Mouse (Mus musculus): ENCODE data around the gene Gss. TPM values are rescaled to one million over a fixed set of nuclear protein-coding genes. Genes with fewer than 3 reads are reported as not detected.

Gene Gss
- polyA plus RNA-seq, 1 experiment from 2014 or later: 23.9 TPM

- Histone ChIP-seq H3K9me3 (no peaks in the 10 kb centered on the region), H3K27ac (no peak overlapping the region), H3K9ac (replicated peaks) (no peak overlapping the region; the same call in 1 of the 2 replicates), H3K36me3 (peaks cover 48% of the 10 kb centered on the region), H3K4me3 (replicated peaks) (no peak overlapping the region), H3K27me3 (peaks cover 89% of the 10 kb centered on the region), H3K4me1 (replicated peaks) (peaks cover 24% of the 10 kb centered on the region), H3K4me2 (peak overlapping the region; percentile 23)
- ATAC-seq (ENCODE audit: insufficient number of reproducible peaks, insufficient read depth, low FRiP score, low TSS enrichment, low read depth): no peak
- 12% methylated on average over 43 of the region's 43 CpGs for WGBS
Observed at GRCm38 (mm10) chr2:155630590-155631416, 38.2 kb upstream of the Gss start.

DNA sequence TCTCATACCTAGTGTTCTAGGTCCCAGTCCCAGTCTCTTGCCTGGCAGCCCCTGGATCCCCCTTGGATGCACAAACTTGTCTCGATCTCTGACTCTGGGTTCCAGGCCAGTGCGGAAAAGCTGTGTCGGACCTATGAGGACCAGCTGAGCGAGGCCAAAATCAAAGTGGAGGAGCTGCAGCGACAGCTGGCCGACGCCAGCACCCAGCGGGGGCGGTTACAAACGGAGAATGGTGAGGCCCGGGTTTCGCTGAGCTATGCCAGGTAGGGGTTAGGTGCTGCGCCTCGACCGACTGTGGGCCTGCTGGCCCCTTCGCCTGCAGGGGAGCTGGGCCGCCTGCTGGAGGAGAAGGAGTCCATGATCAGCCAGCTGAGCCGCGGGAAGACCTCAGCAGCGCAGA is 37.5 kb upstream of the Gss start:
- Histone ChIP-seq H3K4me2 (peak overlapping the region; percentile 23), H3K4me3 (replicated peaks) (no peak overlapping the region), H3K4me1 (replicated peaks) (peaks cover 24% of the 10 kb centered on the region), H3K9ac (replicated peaks) (no peak overlapping the region; the same call in 1 of the 2 replicates), H3K27me3 (peaks cover 96% of the 10 kb centered on the region), H3K9me3 (no peaks in the 10 kb centered on the region), H3K36me3 (peaks cover 41% of the 10 kb centered on the region), H3K27ac (no peak overlapping the region)
- no peak for ATAC-seq (ENCODE audit: insufficient number of reproducible peaks, insufficient read depth, low FRiP score, low TSS enrichment, low read depth)
- 23% methylated on average over 20 of the region's 20 CpGs for WGBS

GRCm38 (mm10) chr2:155629231-155629661 is 36.6 kb upstream of the Gss start:
- Histone ChIP-seq H3K9me3 (no peaks in the 10 kb centered on the region), H3K27me3 (peaks cover 98% of the 10 kb centered on the region), H3K4me3 (replicated peaks) (peak overlapping the region; percentile 41), H3K4me2 (peak overlapping the region; percentile 74), H3K4me1 (replicated peaks) (peaks cover 24% of the 10 kb centered on the region), H3K27ac (no peak overlapping the region), H3K9ac (replicated peaks) (peak overlapping the region; percentile 47), H3K36me3 (peaks cover 32% of the 10 kb centered on the region)
- ATAC-seq (ENCODE audit: insufficient number of reproducible peaks, insufficient read depth, low FRiP score, low TSS enrichment, low read depth): no peak
- 2% methylated on average over 35 of the region's 35 CpGs for WGBS

DNA sequence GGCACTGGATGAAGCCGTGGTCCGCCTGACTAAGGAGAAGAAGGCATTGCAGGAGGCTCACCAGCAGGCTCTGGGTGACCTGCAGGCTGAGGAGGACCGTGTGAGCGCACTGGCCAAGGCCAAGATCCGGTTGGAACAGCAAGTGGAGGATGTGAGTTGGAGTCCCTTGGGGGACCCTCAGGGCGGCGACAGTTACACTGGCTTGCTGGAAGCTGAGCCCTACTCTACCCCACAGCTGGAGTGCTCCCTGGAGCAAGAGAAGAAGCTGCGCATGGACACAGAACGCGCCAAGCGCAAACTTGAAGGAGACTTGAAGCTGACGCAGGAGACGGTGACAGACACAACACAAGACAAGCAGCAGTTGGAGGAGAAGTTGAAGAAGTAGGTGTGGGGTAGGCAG is 35.9 kb upstream of the Gss start:
- WGBS: 72% methylated on average over 13 of the region's 13 CpGs
- Histone ChIP-seq H3K4me3 (replicated peaks) (peak overlapping the region; percentile 41; the same call in 1 of the 2 replicates), H3K36me3 (peaks cover 25% of the 10 kb centered on the region), H3K27me3 (peaks cover 91% of the 10 kb centered on the region), H3K4me1 (replicated peaks) (peaks cover 24% of the 10 kb centered on the region), H3K27ac (no peak overlapping the region), H3K9me3 (no peaks in the 10 kb centered on the region), H3K9ac (replicated peaks) (no peak overlapping the region), H3K4me2 (no peak overlapping the region)
- ATAC-seq (ENCODE audit: insufficient number of reproducible peaks, insufficient read depth, low FRiP score, low TSS enrichment, low read depth): no peak

DNA sequence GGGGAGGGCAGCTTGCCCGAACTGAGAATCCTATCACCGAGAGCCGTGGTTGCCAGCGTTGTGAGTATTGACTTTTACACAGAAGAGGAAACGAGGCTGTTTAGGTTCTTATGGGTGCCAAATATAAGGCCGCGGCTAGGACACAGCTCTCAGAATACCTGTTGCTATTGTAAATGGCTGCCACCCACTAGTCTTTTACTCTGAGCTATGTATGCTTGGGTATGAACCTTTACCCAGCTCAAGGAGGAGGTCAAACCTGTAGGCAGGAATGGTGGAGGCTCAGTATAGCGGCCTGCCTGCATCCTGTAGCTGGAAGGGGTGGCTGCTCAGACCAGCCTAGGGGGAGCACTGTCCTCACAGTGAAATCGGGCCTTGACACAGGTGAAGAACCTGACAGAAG is 35.5 kb upstream of the Gss start:
- Histone ChIP-seq H3K4me2 (no peak overlapping the region), H3K27ac (no peak overlapping the region), H3K9ac (replicated peaks) (no peak overlapping the region), H3K27me3 (peaks cover 89% of the 10 kb centered on the region), H3K36me3 (peaks cover 21% of the 10 kb centered on the region), H3K4me1 (replicated peaks) (peaks cover 24% of the 10 kb centered on the region), H3K9me3 (no peaks in the 10 kb centered on the region), H3K4me3 (replicated peaks) (no peak overlapping the region)
- no peak for ATAC-seq (ENCODE audit: insufficient number of reproducible peaks, insufficient read depth, low FRiP score, low TSS enrichment, low read depth)
- 81% methylated on average over 9 of the region's 9 CpGs for WGBS

DNA sequence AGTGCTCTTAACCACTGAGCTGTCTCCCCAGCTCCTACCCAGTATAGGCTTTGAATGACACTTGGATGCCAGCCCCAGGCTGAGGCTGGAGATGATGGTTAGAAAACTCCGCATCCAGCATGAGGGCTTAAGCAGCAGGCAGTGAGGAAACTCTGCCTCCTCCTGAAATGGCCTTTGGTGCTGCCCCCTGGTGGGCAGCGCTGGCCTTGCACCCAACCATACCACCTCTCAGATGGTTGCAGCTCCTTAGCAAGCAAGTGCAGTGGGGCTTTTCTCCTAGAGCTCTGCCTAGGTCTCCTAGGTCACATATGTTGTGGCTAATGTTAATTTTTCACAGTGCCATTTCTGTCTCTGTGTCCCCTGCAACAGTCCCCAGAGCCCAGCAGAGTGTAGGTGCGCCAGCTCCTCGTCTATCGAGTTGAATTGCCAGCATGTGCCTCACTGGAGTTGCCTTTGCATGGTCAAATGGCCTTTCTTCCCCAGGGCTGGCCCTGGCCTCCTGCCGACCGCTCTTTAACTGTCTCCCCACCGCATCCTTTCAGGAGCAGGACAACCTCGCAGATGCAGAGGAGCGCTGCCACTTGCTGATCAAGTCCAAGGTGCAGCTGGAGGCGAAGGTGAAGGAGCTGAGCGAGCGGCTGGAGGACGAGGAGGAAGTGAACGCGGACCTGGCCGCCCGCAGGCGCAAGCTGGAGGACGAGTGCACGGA is 34.6 kb upstream of the Gss start:
- no peak for ATAC-seq (ENCODE audit: insufficient number of reproducible peaks, insufficient read depth, low FRiP score, low TSS enrichment, low read depth)
- H3K4me3 ChIP-seq (replicated peaks): no peak overlapping the region
- peaks cover 24% of the 10 kb centered on the region for H3K4me1 ChIP-seq (replicated peaks)
- no peak overlapping the region for H3K4me2 ChIP-seq
- 39% methylated on average over 21 of the region's 21 CpGs for WGBS
- no peaks in the 10 kb centered on the region for H3K9me3 ChIP-seq
- H3K9ac ChIP-seq (replicated peaks): no peak overlapping the region
- peaks cover 11% of the 10 kb centered on the region for H3K36me3 ChIP-seq
- H3K27me3 ChIP-seq: peaks cover 89% of the 10 kb centered on the region
- no peak overlapping the region for H3K27ac ChIP-seq

- Histone ChIP-seq H3K27ac (no peak overlapping the region), H3K9ac (replicated peaks) (no peak overlapping the region), H3K36me3 (peaks cover 2% of the 10 kb centered on the region), H3K4me1 (replicated peaks) (peaks cover 21% of the 10 kb centered on the region), H3K4me2 (no peak overlapping the region), H3K4me3 (replicated peaks) (no peak overlapping the region), H3K9me3 (no peaks in the 10 kb centered on the region), H3K27me3 (peaks cover 81% of the 10 kb centered on the region)
- ATAC-seq (ENCODE audit: insufficient number of reproducible peaks, insufficient read depth, low FRiP score, low TSS enrichment, low read depth): no peak
- 52% methylated on average over 15 of the region's 15 CpGs for WGBS
Observed at GRCm38 (mm10) chr2:155626277-155626676, 33.7 kb upstream of the Gss start.

DNA sequence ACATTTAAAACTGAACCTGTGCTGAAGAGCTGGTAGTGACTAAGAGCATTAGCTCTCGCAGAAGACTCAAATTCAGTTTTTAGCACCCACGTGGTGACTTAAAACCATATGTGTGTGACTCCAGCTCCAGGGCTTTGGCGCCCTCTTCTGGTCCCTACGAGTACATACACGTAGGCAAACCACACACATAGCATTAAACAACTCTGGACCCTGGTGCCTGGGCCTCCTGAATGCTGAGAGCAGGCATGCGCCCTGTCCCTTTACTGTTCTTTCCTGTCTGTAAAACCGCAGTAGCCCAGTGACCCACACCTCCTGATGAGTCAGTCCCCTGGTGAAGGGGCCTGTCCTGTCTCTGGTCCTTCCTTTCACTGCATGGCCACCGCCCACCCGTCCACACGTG is 32.1 kb upstream of the Gss start:
- peaks cover 74% of the 10 kb centered on the region for H3K27me3 ChIP-seq
- H3K9ac ChIP-seq (replicated peaks): no peak overlapping the region
- H3K27ac ChIP-seq: no peak overlapping the region
- WGBS: 35% methylated on average over 10 of the region's 10 CpGs
- peaks cover 10% of the 10 kb centered on the region for H3K4me1 ChIP-seq (replicated peaks)
- H3K36me3 ChIP-seq: no peaks in the 10 kb centered on the region
- no peaks in the 10 kb centered on the region for H3K9me3 ChIP-seq
- ATAC-seq (ENCODE audit: insufficient number of reproducible peaks, insufficient read depth, low FRiP score, low TSS enrichment, low read depth): no peak
- H3K4me2 ChIP-seq: no peak overlapping the region
- no peak overlapping the region for H3K4me3 ChIP-seq (replicated peaks)

GRCm38 (mm10) chr2:155623996-155624395 is 31.4 kb upstream of the Gss start:
- no peak for ATAC-seq (ENCODE audit: insufficient number of reproducible peaks, insufficient read depth, low FRiP score, low TSS enrichment, low read depth)
- 86% methylated on average over 6 of the region's 6 CpGs for WGBS
- Histone ChIP-seq H3K4me3 (replicated peaks) (no peak overlapping the region), H3K27ac (no peak overlapping the region), H3K36me3 (no peaks in the 10 kb centered on the region), H3K4me1 (replicated peaks) (peaks cover 6% of the 10 kb centered on the region), H3K9ac (replicated peaks) (no peak overlapping the region), H3K9me3 (no peaks in the 10 kb centered on the region), H3K27me3 (peaks cover 67% of the 10 kb centered on the region), H3K4me2 (no peak overlapping the region)

- H3K4me1 ChIP-seq (replicated peaks): peaks cover 3% of the 10 kb centered on the region; the same call in 1 of the 2 replicates
- ATAC-seq (ENCODE audit: insufficient number of reproducible peaks, insufficient read depth, low FRiP score, low TSS enrichment, low read depth): no peak
- H3K4me3 ChIP-seq (replicated peaks): no peak overlapping the region
- H3K4me2 ChIP-seq: no peak overlapping the region
- no peaks in the 10 kb centered on the region for H3K9me3 ChIP-seq
- 26% methylated on average over 11 of the region's 11 CpGs for WGBS
- peaks cover 57% of the 10 kb centered on the region for H3K27me3 ChIP-seq
- no peaks in the 10 kb centered on the region for H3K36me3 ChIP-seq
- H3K9ac ChIP-seq (replicated peaks): no peak overlapping the region
- no peak overlapping the region for H3K27ac ChIP-seq
Observed at GRCm38 (mm10) chr2:155622606-155623005, 30.0 kb upstream of the Gss start.

DNA sequence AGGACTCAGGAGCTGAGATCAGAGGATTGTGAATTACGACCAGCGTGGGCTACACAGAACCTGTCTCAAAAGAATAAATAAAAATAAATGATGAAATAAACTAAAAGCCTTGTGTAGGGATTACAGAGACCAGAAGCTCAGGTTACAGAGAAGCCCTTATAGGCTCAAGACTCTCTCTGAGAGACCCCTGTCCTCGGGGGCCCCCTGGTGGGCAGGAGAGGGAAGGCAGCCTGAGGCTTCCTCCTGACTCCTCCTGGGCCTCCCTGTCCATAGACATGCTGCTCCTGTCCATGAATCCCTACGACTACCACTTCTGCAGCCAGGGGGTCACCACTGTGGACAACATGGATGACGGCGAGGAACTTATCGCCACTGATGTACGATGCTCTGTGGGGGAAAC is 27.2 kb upstream of the Gss start:
- peak; percentile 35; the same call in 1 of the 2 replicates for ATAC-seq (ENCODE audit: insufficient number of reproducible peaks, insufficient read depth, low FRiP score, low TSS enrichment, low read depth)
- Histone ChIP-seq H3K4me3 (replicated peaks) (no peak overlapping the region), H3K27me3 (peaks cover 32% of the 10 kb centered on the region), H3K36me3 (no peaks in the 10 kb centered on the region), H3K9me3 (no peaks in the 10 kb centered on the region), H3K4me1 (replicated peaks) (peaks cover 3% of the 10 kb centered on the region; the same call in 1 of the 2 replicates), H3K9ac (replicated peaks) (no peak overlapping the region), H3K27ac (no peak overlapping the region), H3K4me2 (no peak overlapping the region)
- WGBS: 16% methylated on average over 8 of the region's 8 CpGs

Data from limb, embryonic 12.5 days (tissue).